ENCODE assay signal across 18 mouse cellular contexts in genomic region chr16:6350256-6350655, GRCm38 (mm10).
A peak's percentile ranks its signal among the peaks of the same experiment; 100 is the strongest.
DNase-seq lines count a peak whose midpoint lies in the region; ATAC-seq and TF ChIP-seq lines count a peak whose summit lies in the region.
"Had no signal": no experiment of that assay in that cellular context is flagged by ENCODE, and none has a peak within 500 bp of the region (broad histone marks: within the 10 kb centered on the region; RNA-seq: fewer than 3 reads in every experiment).

No protein-coding gene starts in this region.

- no peak overlapping the region for H3K4me3 ChIP-seq in hindbrain, embryonic 12.5 days
- H3K4me3 ChIP-seq in hindbrain, embryonic 10.5 days, result no peak overlapping the region
- peak overlapping the region; percentile 71 for H3K4me3 ChIP-seq in cortical plate, adult 2 months (ENCODE audit: insufficient read depth, low read length)
- peak overlapping the region; percentile 55; the same call in 1 of the 2 replicates for H3K4me3 ChIP-seq in midbrain, embryonic 16.5 days (ENCODE audit: low read depth, low read length)
- H3K4me3 ChIP-seq: embryonic facial prominence, embryonic 13.5 days; heart, embryonic 12.5 days; limb, embryonic 13.5 days had no signal

- no peak for TF ChIP-seq POLR2A in cortical plate, adult 2 months (IDR thresholded peaks at IDR 0.05; ENCODE audit: extremely low read depth, insufficient read depth, low read length)

- H3K4me2 ChIP-seq in hindbrain, embryonic 12.5 days (replicated peaks), result peak overlapping the region; percentile 15; the same call in 1 of the 2 replicates
- H3K4me2 ChIP-seq in midbrain, embryonic 16.5 days (ENCODE audit: low read length), result peak overlapping the region; percentile 61
- H3K4me2 ChIP-seq: heart, embryonic 12.5 days; limb, embryonic 13.5 days had no signal

- no peak overlapping the region for H3K27ac ChIP-seq in hindbrain, embryonic 12.5 days
- H3K27ac ChIP-seq in hindbrain, embryonic 10.5 days, result no peak overlapping the region
- no peak overlapping the region for H3K27ac ChIP-seq in cortical plate, adult 2 months (ENCODE audit: insufficient read depth, low read length)
- H3K27ac ChIP-seq in midbrain, embryonic 16.5 days (ENCODE audit: low read length), result no peak overlapping the region
- H3K27ac ChIP-seq: embryonic facial prominence, embryonic 13.5 days; limb, embryonic 13.5 days; liver, embryonic 14.5 days had no signal

- H3K27me3 ChIP-seq in hindbrain, embryonic 12.5 days, result peaks cover 15% of the 10 kb centered on the region
- peaks cover 49% of the 10 kb centered on the region for H3K27me3 ChIP-seq in hindbrain, embryonic 10.5 days (ENCODE audit: insufficient read depth, poor library complexity, severe bottlenecking)
- H3K27me3 ChIP-seq in midbrain, embryonic 16.5 days (ENCODE audit: control insufficient read depth, insufficient read depth, low read depth, low read length), result no peaks in the 10 kb centered on the region

- peak; percentile 37 for DNase-seq in cerebellum, adult 8-10 months
- DNase-seq in cerebellum, postnatal 4 days (ENCODE audit: low spot score in 2 of 2), result no peak
- DNase-seq in hindbrain, embryonic 10.5 days (ENCODE audit: low spot score), result no peak
- DNase-seq in adrenal gland, postnatal 10 days, result no peak
- DNase-seq in embryo, embryonic 11 days, result no peak
- DNase-seq: adrenal gland, adult 8-10 months; cerebellum, postnatal 36 days; kidney, adult 11 months; kidney, postnatal 10 days; layer of hippocampus, adult 9-11 months; thymus, postnatal 4 days had no signal

- no peak overlapping the region for H3K9ac ChIP-seq in hindbrain, embryonic 12.5 days
- H3K9ac ChIP-seq in midbrain, embryonic 16.5 days (ENCODE audit: low read depth, low read length), result peak overlapping the region; percentile 7; the same call in 1 of the 2 replicates
- H3K9ac ChIP-seq: embryonic facial prominence, embryonic 13.5 days; heart, embryonic 12.5 days; limb, embryonic 13.5 days; liver, embryonic 14.5 days had no signal

- no peaks in the 10 kb centered on the region for H3K9me3 ChIP-seq in hindbrain, embryonic 12.5 days (replicated peaks)
- H3K9me3 ChIP-seq in hindbrain, embryonic 10.5 days, result no peaks in the 10 kb centered on the region
- no peaks in the 10 kb centered on the region for H3K9me3 ChIP-seq in midbrain, embryonic 16.5 days (replicated peaks; ENCODE audit: control insufficient read depth, low read length, poor library complexity, severe bottlenecking)
- H3K9me3 ChIP-seq: embryonic facial prominence, embryonic 13.5 days; heart, embryonic 12.5 days; limb, embryonic 13.5 days had no signal

- 86% methylated on average over 11 of the region's 11 CpGs for WGBS in hindbrain, embryonic 12.5 days
- 90% methylated on average over 11 of the region's 11 CpGs for WGBS in hindbrain, embryonic 10.5 days
- 86% methylated on average over 11 of the region's 11 CpGs for WGBS in midbrain, embryonic 16.5 days

- no peak for TF ChIP-seq CTCF in cortical plate, adult 2 months (IDR thresholded peaks at IDR 0.05; ENCODE audit: extremely low read depth, insufficient read depth, low read length)

- no peaks in the 10 kb centered on the region for H3K36me3 ChIP-seq in hindbrain, embryonic 12.5 days
- no peaks in the 10 kb centered on the region for H3K36me3 ChIP-seq in hindbrain, embryonic 10.5 days
- no peaks in the 10 kb centered on the region for H3K36me3 ChIP-seq in midbrain, embryonic 16.5 days (ENCODE audit: control insufficient read depth, insufficient read depth, low read length)
- H3K36me3 ChIP-seq: embryonic facial prominence, embryonic 13.5 days; heart, embryonic 12.5 days; limb, embryonic 13.5 days had no signal

- peaks cover 15% of the 10 kb centered on the region for H3K4me1 ChIP-seq in hindbrain, embryonic 12.5 days
- peaks cover 15% of the 10 kb centered on the region for H3K4me1 ChIP-seq in hindbrain, embryonic 10.5 days (replicated peaks)
- H3K4me1 ChIP-seq in cortical plate, adult 2 months (ENCODE audit: control insufficient read depth, insufficient read depth, low read length), result peaks cover 5% of the 10 kb centered on the region; the same call in 1 of the 2 replicates
- peaks cover 15% of the 10 kb centered on the region for H3K4me1 ChIP-seq in midbrain, embryonic 16.5 days (ENCODE audit: control insufficient read depth, insufficient read depth, low read length)

- no peak for ATAC-seq in hindbrain, embryonic 12.5 days (ENCODE audit: low FRiP score)
- no peak for ATAC-seq in midbrain, embryonic 16.5 days

Comparison
In these comparisons a context has a peak if more than half of its experiments do, and no peak if none do; other contexts are left out.
1. H3K4me3 ChIP-seq: peak in cortical plate, adult 2 months (single experiment) and midbrain, embryonic 16.5 days (single experiment); none in hindbrain, embryonic 12.5 days (single experiment) and hindbrain, embryonic 10.5 days (single experiment).